ENCODE assay signal across 9 mouse cellular contexts in the genomic region with DNA sequence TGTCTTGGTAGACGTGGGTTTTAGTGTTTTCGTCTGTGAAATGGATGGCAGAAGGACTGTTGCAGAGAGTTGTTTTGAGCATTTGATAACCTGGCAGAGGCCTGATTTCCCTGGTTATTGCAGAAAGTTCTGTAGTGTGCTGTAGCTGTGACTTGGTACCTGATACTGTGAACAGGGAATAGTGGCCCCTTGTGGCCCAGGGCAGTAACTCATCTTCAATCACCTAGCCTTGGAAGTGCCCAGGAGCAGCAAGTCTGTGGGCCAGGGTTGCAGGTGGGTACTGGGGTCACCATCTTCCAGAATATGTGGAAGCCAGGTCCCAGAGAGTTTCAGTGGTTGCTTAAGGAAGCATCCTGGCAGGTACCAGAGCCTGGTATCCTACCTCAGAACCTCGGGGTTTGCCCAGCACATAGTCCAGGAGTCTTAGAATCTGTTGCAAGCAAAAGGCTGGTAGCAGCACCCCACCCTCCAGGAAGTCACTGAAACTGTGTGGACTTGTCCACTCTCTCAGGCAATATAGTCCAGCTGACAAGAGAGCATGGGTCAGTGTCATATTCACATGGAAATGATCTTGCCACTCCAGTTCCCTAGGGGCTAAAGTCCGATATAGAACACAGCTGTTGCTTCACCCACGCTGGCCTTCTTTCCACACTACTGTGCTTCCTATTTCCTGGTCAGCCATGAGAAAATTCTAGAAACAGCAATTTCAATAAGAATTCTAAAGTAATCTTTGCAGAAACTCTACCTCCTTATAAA.
DNase-seq lines count a peak whose midpoint lies in the region; ATAC-seq and TF ChIP-seq lines count a peak whose summit lies in the region.
"Had no signal": no experiment of that assay in that cellular context is flagged by ENCODE, and none has a peak within 500 bp of the region (broad histone marks: within the 10 kb centered on the region; RNA-seq: fewer than 3 reads in every experiment).

No protein-coding gene starts in this region.

- H3K36me3 ChIP-seq in liver, embryonic 15.5 days (replicated peaks), result no peaks in the 10 kb centered on the region
- no peaks in the 10 kb centered on the region for H3K36me3 ChIP-seq in stomach, postnatal 0 days (ENCODE audit: control insufficient read depth, insufficient read depth, low read length)
- H3K36me3 ChIP-seq in forebrain, embryonic 11.5 days (ENCODE audit: control insufficient read depth, insufficient read depth, low read length), result no peaks in the 10 kb centered on the region
- H3K36me3 ChIP-seq: heart, embryonic 15.5 days had no signal

- H3K27ac ChIP-seq in liver, embryonic 15.5 days (replicated peaks), result peak overlapping the region; percentile 24; the same call in 1 of the 2 replicates
- H3K27ac ChIP-seq in stomach, postnatal 0 days (replicated peaks), result no peak overlapping the region
- no peak overlapping the region for H3K27ac ChIP-seq in forebrain, embryonic 11.5 days (ENCODE audit: low read depth, low read length)
- H3K27ac ChIP-seq: heart, embryonic 15.5 days had no signal

- H3K9ac ChIP-seq in liver, embryonic 15.5 days, result no peak overlapping the region
- no peak overlapping the region for H3K9ac ChIP-seq in stomach, postnatal 0 days (ENCODE audit: low read length)
- H3K9ac ChIP-seq in forebrain, embryonic 11.5 days (ENCODE audit: low read length), result no peak overlapping the region
- H3K9ac ChIP-seq: heart, embryonic 15.5 days had no signal

- H3K9me3 ChIP-seq in liver, embryonic 15.5 days (replicated peaks), result no peaks in the 10 kb centered on the region
- no peaks in the 10 kb centered on the region for H3K9me3 ChIP-seq in stomach, postnatal 0 days (ENCODE audit: control insufficient read depth, low read length)
- H3K9me3 ChIP-seq in forebrain, embryonic 11.5 days (ENCODE audit: control insufficient read depth, low read length), result no peaks in the 10 kb centered on the region
- H3K9me3 ChIP-seq: heart, embryonic 15.5 days had no signal

- 75% methylated on average over 5 of the region's 5 CpGs for WGBS in liver, embryonic 15.5 days (ENCODE audit: insufficient replicate concordance)
- whole genome bisulfite sequencing in stomach, postnatal 0 days, result 69% methylated on average over 5 of the region's 5 CpGs
- 77% methylated on average over 5 of the region's 5 CpGs for WGBS in forebrain, embryonic 11.5 days

- peaks cover 44% of the 10 kb centered on the region for H3K4me1 ChIP-seq in liver, embryonic 15.5 days (replicated peaks)
- H3K4me1 ChIP-seq in stomach, postnatal 0 days (replicated peaks; ENCODE audit: control insufficient read depth, insufficient read depth), result no peaks in the 10 kb centered on the region
- no peaks in the 10 kb centered on the region for H3K4me1 ChIP-seq in forebrain, embryonic 11.5 days (replicated peaks; ENCODE audit: control insufficient read depth, insufficient read depth, low read length)
- H3K4me1 ChIP-seq: heart, embryonic 15.5 days had no signal

- no peaks in the 10 kb centered on the region for H3K27me3 ChIP-seq in liver, embryonic 15.5 days
- no peaks in the 10 kb centered on the region for H3K27me3 ChIP-seq in stomach, postnatal 0 days (ENCODE audit: control insufficient read depth, insufficient read depth, low read length)
- no peaks in the 10 kb centered on the region for H3K27me3 ChIP-seq in forebrain, embryonic 11.5 days (ENCODE audit: control insufficient read depth, insufficient read depth, low read length)
- H3K27me3 ChIP-seq: heart, embryonic 15.5 days had no signal

- TF ChIP-seq CTCF in stomach, postnatal 0 days (IDR thresholded peaks at IDR 0.05; ENCODE audit: low read depth), result peak; percentile 81

- no peak for TF ChIP-seq EP300 in stomach, postnatal 0 days (optimal IDR thresholded peaks at IDR 0.05)

- ATAC-seq in liver, embryonic 15.5 days (ENCODE audit: insufficient read depth), result peak; percentile 75
- ATAC-seq in stomach, postnatal 0 days (ENCODE audit: low FRiP score, low TSS enrichment), result peak; percentile 92
- ATAC-seq in forebrain, embryonic 11.5 days (replicated peaks; ENCODE audit: low FRiP score), result no peak

- H3K4me2 ChIP-seq in liver, embryonic 15.5 days, result no peak overlapping the region
- no peak overlapping the region for H3K4me2 ChIP-seq in stomach, postnatal 0 days (replicated peaks; ENCODE audit: low read depth)
- no peak overlapping the region for H3K4me2 ChIP-seq in forebrain, embryonic 11.5 days (ENCODE audit: low read depth, low read length, severe bottlenecking)
- H3K4me2 ChIP-seq: heart, embryonic 15.5 days had no signal

- H3K4me3 ChIP-seq in liver, embryonic 15.5 days (replicated peaks), result no peak overlapping the region
- H3K4me3 ChIP-seq in stomach, postnatal 0 days (ENCODE audit: low read depth, low read length), result no peak overlapping the region
- no peak overlapping the region for H3K4me3 ChIP-seq in forebrain, embryonic 11.5 days (ENCODE audit: low read depth, low read length)
- H3K4me3 ChIP-seq: heart, embryonic 15.5 days had no signal

- peak; percentile 47 for DNase-seq in adrenal gland, postnatal 14 days
- no peak for DNase-seq in adrenal gland, adult 18-20 months (ENCODE audit: low spot score in 2 of 2)
- DNase-seq in 416B (ENCODE audit: low read depth), result peak; percentile 55
- peak; percentile 65 to 69 for DNase-seq in cerebellum, postnatal 14 days
- DNase-seq in induced T-regulatory cell, adult 2 months (ENCODE audit: low read depth), result peak; percentile 56
- peak; percentile 61 for DNase-seq in stomach, postnatal 0 days (ENCODE audit: low spot score)
- no peak for DNase-seq in forebrain, embryonic 11.5 days (ENCODE audit: low spot score)

Comparison
In these comparisons a context has a peak if more than half of its experiments do, and no peak if none do; other contexts are left out.
1. DNase-seq: peak in adrenal gland, postnatal 14 days (single experiment), 416B (single experiment), cerebellum, postnatal 14 days (2 of 2), induced T-regulatory cell, adult 2 months (single experiment) and stomach, postnatal 0 days (single experiment); none in adrenal gland, adult 18-20 months (0 of 2) and forebrain, embryonic 11.5 days (single experiment).